Mouse (Mus musculus): ENCODE data around the gene Rftn2. TPM values are rescaled to one million over a fixed set of nuclear protein-coding genes. Genes with fewer than 3 reads are reported as not detected.

The Rftn2 gene
- total RNA-seq, 1 experiment, result 0.40 TPM

DNA sequence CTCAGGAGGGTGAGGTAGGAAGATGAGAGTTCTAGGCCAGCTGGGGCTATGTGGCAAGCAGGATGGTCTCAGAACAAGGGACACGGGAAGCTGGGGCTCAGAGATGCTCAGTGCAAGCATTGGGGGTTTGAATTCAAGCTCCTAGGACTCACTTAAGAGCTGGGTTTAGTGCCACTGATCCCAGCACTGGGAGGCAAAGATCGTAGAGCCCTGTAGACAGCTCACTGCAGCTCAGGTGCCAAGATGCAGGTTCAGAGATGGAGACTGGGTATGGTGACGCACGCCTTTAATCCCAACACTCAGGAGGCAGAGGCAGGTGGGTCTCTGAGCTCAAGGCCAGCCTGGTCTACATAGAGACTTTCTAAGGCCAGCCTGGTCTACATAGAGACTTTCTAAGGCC lies 69.3 kb downstream of the Rftn2 start:
- H3K4me3 ChIP-seq (ENCODE audit: insufficient read depth in 1 of 2, low read depth in 1 of 2, low read length in 2 of 2, poor library complexity in 1 of 2, severe bottlenecking in 1 of 2), result no peak overlapping the region
- no peak overlapping the region for H3K27ac ChIP-seq (ENCODE audit: insufficient read depth, low read depth, low read length, poor library complexity, severe bottlenecking)
- no peak overlapping the region for H3K9ac ChIP-seq (ENCODE audit: insufficient read depth, low read depth, low read length, poor library complexity, severe bottlenecking)
- peaks cover 0 to 3% of the 10 kb centered on the region in 2 experiments; a peak in 1 of 4 replicates for H3K4me1 ChIP-seq (ENCODE audit: control insufficient read depth in 2 of 2, insufficient read depth in 2 of 2, low read length in 2 of 2, poor library complexity in 1 of 2)
- H3K9me3 ChIP-seq (ENCODE audit: control insufficient read depth, insufficient read depth, low read depth, low read length), result no peaks in the 10 kb centered on the region
- in situ Hi-C loops (cut with MboI; ENCODE audit: low sequenced_read_pairs in 2 of 2, unreplicated experiment in 2 of 2), result no loop called here
- TF ChIP-seq CHD2 (IDR thresholded peaks at IDR 0.05; ENCODE audit: low read depth, low read length) (no peak), MAFK (IDR thresholded peaks at IDR 0.05; ENCODE audit: insufficient read depth, low read depth, low read length) (no peak), HCFC1 (IDR thresholded peaks at IDR 0.05; ENCODE audit: borderline replicate concordance, insufficient read depth, low read length) (no peak), ZNF384 (IDR thresholded peaks at IDR 0.05; ENCODE audit: low read depth, low read length) (no peak), ZC3H11A (IDR thresholded peaks at IDR 0.05; ENCODE audit: borderline replicate concordance, low read depth, low read length) (no peak)
- peaks cover 2% of the 10 kb centered on the region; the same call in 1 of the 2 replicates for H3K36me3 ChIP-seq (ENCODE audit: control insufficient read depth, insufficient read depth, low read length, poor library complexity, severe bottlenecking)
- DNase-seq (ENCODE audit: low read depth, low spot score), result no peak

DNA sequence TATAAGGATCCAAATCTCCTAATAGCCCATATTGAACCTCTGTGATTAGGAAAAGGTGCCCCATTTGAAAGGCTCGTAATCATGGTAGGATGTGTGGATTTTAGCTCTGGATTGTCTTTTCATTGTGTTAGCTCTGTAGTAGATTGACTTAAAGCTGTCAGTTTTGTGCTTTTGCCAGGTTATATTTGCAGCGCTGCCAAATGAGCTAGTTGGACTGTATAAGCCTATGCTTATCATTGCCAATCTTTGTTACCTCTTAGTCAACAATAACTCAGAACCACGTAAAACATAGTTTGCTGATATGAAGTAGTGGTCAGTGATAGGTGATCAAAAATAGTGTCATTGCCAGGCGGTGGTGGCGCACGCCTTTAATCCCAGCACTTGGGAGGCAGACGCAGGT lies 81.0 kb downstream of the Rftn2 start:
- no peaks in the 10 kb centered on the region for H3K9me3 ChIP-seq (ENCODE audit: control insufficient read depth, insufficient read depth, low read depth, low read length)
- TF ChIP-seq ZC3H11A (IDR thresholded peaks at IDR 0.05; ENCODE audit: borderline replicate concordance, low read depth, low read length) (no peak), MAFK (IDR thresholded peaks at IDR 0.05; ENCODE audit: insufficient read depth, low read depth, low read length) (no peak), ZNF384 (IDR thresholded peaks at IDR 0.05; ENCODE audit: low read depth, low read length) (no peak), CHD2 (IDR thresholded peaks at IDR 0.05; ENCODE audit: low read depth, low read length) (no peak), HCFC1 (IDR thresholded peaks at IDR 0.05; ENCODE audit: borderline replicate concordance, insufficient read depth, low read length) (no peak)
- no peak overlapping the region for H3K4me3 ChIP-seq (ENCODE audit: insufficient read depth in 1 of 2, low read depth in 1 of 2, low read length in 2 of 2, poor library complexity in 1 of 2, severe bottlenecking in 1 of 2)
- H3K4me1 ChIP-seq (ENCODE audit: control insufficient read depth in 2 of 2, insufficient read depth in 2 of 2, low read length in 2 of 2, poor library complexity in 1 of 2), result no peaks in the 10 kb centered on the region
- DNase-seq (ENCODE audit: low read depth, low spot score), result no peak
- H3K27ac ChIP-seq (ENCODE audit: insufficient read depth, low read depth, low read length, poor library complexity, severe bottlenecking), result no peak overlapping the region
- in situ Hi-C loops (cut with MboI; ENCODE audit: low sequenced_read_pairs in 2 of 2, unreplicated experiment in 2 of 2), result no loop called here
- no peak overlapping the region for H3K9ac ChIP-seq (ENCODE audit: insufficient read depth, low read depth, low read length, poor library complexity, severe bottlenecking)
- peaks cover 14% of the 10 kb centered on the region for H3K36me3 ChIP-seq (ENCODE audit: control insufficient read depth, insufficient read depth, low read length, poor library complexity, severe bottlenecking)

DNA sequence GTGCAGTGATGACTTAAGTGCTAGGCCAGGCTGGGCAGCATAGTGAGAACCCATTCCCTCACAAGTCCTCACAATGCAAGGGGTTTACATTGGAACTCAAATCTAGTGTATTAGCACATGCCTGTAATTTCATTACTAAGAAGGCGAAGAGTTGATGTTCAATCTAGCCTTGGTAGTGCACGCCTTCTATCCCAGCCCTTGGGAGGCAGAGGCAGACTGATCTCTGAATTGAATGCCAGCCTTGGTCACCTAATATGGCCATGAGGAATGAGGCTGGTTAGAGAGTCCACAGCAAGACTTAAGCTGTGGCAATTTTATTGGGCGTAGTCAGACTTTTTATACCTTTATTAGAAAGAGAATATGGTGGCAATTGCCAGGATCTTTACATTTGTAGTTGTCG lies 82.2 kb downstream of the Rftn2 start:
- no peak for DNase-seq (ENCODE audit: low read depth, low spot score)
- Histone ChIP-seq H3K36me3 (ENCODE audit: control insufficient read depth, insufficient read depth, low read length, poor library complexity, severe bottlenecking) (peaks cover 12% of the 10 kb centered on the region), H3K9ac (ENCODE audit: insufficient read depth, low read depth, low read length, poor library complexity, severe bottlenecking) (no peak overlapping the region), H3K9me3 (ENCODE audit: control insufficient read depth, insufficient read depth, low read depth, low read length) (no peaks in the 10 kb centered on the region), H3K4me3 (ENCODE audit: insufficient read depth in 1 of 2, low read depth in 1 of 2, low read length in 2 of 2, poor library complexity in 1 of 2, severe bottlenecking in 1 of 2) (no peak overlapping the region), H3K4me1 (ENCODE audit: control insufficient read depth in 2 of 2, insufficient read depth in 2 of 2, low read length in 2 of 2, poor library complexity in 1 of 2) (no peaks in the 10 kb centered on the region), H3K27ac (ENCODE audit: insufficient read depth, low read depth, low read length, poor library complexity, severe bottlenecking) (no peak overlapping the region)
- in situ Hi-C loops (cut with MboI; ENCODE audit: low sequenced_read_pairs in 2 of 2, unreplicated experiment in 2 of 2), result no loop called here
- no peak for TF ChIP-seq ZC3H11A (IDR thresholded peaks at IDR 0.05; ENCODE audit: borderline replicate concordance, low read depth, low read length)
- TF ChIP-seq CHD2 (IDR thresholded peaks at IDR 0.05; ENCODE audit: low read depth, low read length), result no peak
- TF ChIP-seq MAFK (IDR thresholded peaks at IDR 0.05; ENCODE audit: insufficient read depth, low read depth, low read length), result no peak
- TF ChIP-seq ZNF384 (IDR thresholded peaks at IDR 0.05; ENCODE audit: low read depth, low read length), result no peak
- TF ChIP-seq HCFC1 (IDR thresholded peaks at IDR 0.05; ENCODE audit: borderline replicate concordance, insufficient read depth, low read length), result no peak

DNA sequence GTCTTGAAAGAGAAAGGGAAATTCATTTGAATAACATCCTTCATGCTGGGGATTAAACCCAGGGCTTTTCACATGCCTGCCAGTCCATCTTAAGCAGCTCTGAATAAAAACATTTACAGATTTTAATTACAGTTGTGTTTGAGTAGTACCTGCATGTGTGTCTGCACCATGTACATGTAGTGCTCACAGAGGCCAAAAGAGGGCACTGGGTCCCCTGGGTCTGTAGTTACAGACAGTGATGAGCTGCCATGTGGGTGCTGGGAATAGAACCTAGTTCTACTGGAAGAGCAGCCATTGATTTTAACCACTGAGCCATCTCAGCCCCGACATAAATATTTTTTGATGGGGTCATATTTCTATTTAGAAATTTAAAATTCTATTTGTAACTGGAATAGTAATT lies 90.7 kb downstream of the Rftn2 start:
- Histone ChIP-seq H3K9me3 (ENCODE audit: control insufficient read depth, insufficient read depth, low read depth, low read length) (no peaks in the 10 kb centered on the region), H3K27ac (ENCODE audit: insufficient read depth, low read depth, low read length, poor library complexity, severe bottlenecking) (no peak overlapping the region), H3K4me1 (ENCODE audit: control insufficient read depth in 2 of 2, insufficient read depth in 2 of 2, low read length in 2 of 2, poor library complexity in 1 of 2) (peaks cover 0 to 4% of the 10 kb centered on the region in 2 experiments; a peak in 1 of 4 replicates), H3K9ac (ENCODE audit: insufficient read depth, low read depth, low read length, poor library complexity, severe bottlenecking) (no peak overlapping the region), H3K36me3 (ENCODE audit: control insufficient read depth, insufficient read depth, low read length, poor library complexity, severe bottlenecking) (no peaks in the 10 kb centered on the region), H3K4me3 (ENCODE audit: insufficient read depth in 1 of 2, low read depth in 1 of 2, low read length in 2 of 2, poor library complexity in 1 of 2, severe bottlenecking in 1 of 2) (no peak overlapping the region)
- in situ Hi-C loops (cut with MboI; ENCODE audit: low sequenced_read_pairs in 2 of 2, unreplicated experiment in 2 of 2), result no loop called here
- DNase-seq (ENCODE audit: low read depth, low spot score), result no peak
- TF ChIP-seq HCFC1 (IDR thresholded peaks at IDR 0.05; ENCODE audit: borderline replicate concordance, insufficient read depth, low read length) (no peak), MAFK (IDR thresholded peaks at IDR 0.05; ENCODE audit: insufficient read depth, low read depth, low read length) (no peak), ZC3H11A (IDR thresholded peaks at IDR 0.05; ENCODE audit: borderline replicate concordance, low read depth, low read length) (no peak), CHD2 (IDR thresholded peaks at IDR 0.05; ENCODE audit: low read depth, low read length) (no peak), ZNF384 (IDR thresholded peaks at IDR 0.05; ENCODE audit: low read depth, low read length) (no peak)

DNA sequence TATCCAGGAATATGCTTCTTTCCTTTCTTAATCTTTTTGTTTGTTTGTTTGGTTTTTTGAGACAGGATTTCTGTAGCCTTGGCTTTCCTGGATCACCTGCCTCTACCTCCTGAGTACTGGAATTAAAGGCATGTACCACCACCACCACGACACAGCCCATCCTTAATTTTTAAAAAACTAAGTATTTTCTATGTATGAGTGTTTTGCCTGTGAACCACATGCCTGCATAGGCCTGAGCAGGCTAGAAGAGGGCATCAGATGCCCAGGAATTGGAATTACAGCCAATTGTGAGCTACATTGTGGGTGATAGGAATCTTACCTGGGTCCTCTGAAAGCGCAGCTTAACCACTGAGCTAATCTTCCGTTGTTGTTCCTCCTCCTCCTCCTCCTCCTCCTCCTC lies 92.3 kb downstream of the Rftn2 start:
- Histone ChIP-seq H3K4me1 (ENCODE audit: control insufficient read depth in 2 of 2, insufficient read depth in 2 of 2, low read length in 2 of 2, poor library complexity in 1 of 2) (peaks cover 1 to 10% of the 10 kb centered on the region in 2 experiments; a peak in 3 of 4 replicates), H3K9ac (ENCODE audit: insufficient read depth, low read depth, low read length, poor library complexity, severe bottlenecking) (no peak overlapping the region), H3K36me3 (ENCODE audit: control insufficient read depth, insufficient read depth, low read length, poor library complexity, severe bottlenecking) (no peaks in the 10 kb centered on the region), H3K4me3 (ENCODE audit: insufficient read depth in 1 of 2, low read depth in 1 of 2, low read length in 2 of 2, poor library complexity in 1 of 2, severe bottlenecking in 1 of 2) (no peak overlapping the region), H3K27ac (ENCODE audit: insufficient read depth, low read depth, low read length, poor library complexity, severe bottlenecking) (no peak overlapping the region), H3K9me3 (ENCODE audit: control insufficient read depth, insufficient read depth, low read depth, low read length) (no peaks in the 10 kb centered on the region)
- in situ Hi-C loops (cut with MboI; ENCODE audit: low sequenced_read_pairs in 2 of 2, unreplicated experiment in 2 of 2), result no loop called here
- TF ChIP-seq CHD2 (IDR thresholded peaks at IDR 0.05; ENCODE audit: low read depth, low read length) (no peak), ZNF384 (IDR thresholded peaks at IDR 0.05; ENCODE audit: low read depth, low read length) (no peak), MAFK (IDR thresholded peaks at IDR 0.05; ENCODE audit: insufficient read depth, low read depth, low read length) (no peak), ZC3H11A (IDR thresholded peaks at IDR 0.05; ENCODE audit: borderline replicate concordance, low read depth, low read length) (no peak), HCFC1 (IDR thresholded peaks at IDR 0.05; ENCODE audit: borderline replicate concordance, insufficient read depth, low read length) (no peak)
- DNase-seq (ENCODE audit: low read depth, low spot score), result no peak

Data from ES-E14 (cell line).